Mouse (Mus musculus): ENCODE data around the gene Tbc1d10c.

DNA sequence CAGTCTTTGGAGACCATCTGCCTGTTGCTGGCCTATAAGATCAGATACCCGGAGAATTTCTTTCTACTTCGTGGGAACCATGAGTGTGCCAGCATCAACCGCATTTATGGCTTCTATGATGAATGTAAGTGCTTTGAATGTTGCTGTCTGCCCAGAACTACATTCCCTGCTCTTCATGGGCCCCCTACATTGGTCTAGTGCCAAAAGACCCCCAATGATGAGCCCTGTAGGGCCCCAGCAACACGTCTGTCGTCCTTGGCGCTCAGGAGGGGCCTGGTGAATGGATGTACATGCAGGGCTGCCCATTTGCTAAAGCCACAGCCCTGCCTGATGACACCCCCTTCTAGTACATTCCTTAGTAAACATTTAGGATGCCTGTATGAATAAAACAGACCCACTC, 2.0 kb upstream of the Tbc1d10c start:
- TF ChIP-seq ETS1 (conservative IDR thresholded peaks at IDR 0.05; ENCODE audit: low read depth, low read length): no peak
- no peak for TF ChIP-seq CTCF (conservative IDR thresholded peaks at IDR 0.05 in 1 of 2, IDR thresholded peaks at IDR 0.05 in 1 of 2; ENCODE audit: low read depth in 2 of 2, low read length in 2 of 2)
- no peak for TF ChIP-seq POLR2A (IDR thresholded peaks at IDR 0.05; ENCODE audit: low read depth, low read length)
